Mouse (Mus musculus) erythroblast, embryonic 14.5 days (primary cell): ENCODE measurements around the gene Smc1b.
"Not testable (repeated sequence)": the region's sequence is repeated elsewhere in the genome, so short reads cannot be mapped to it uniquely, and the experiment has no call there.

ENCODE experiments used
- GATA1 ChIP-seq: IDR thresholded peaks from 2 replicates; pipeline ENCODE4 v1.6.1; 2012; ENCODE audit warnings: low read length, inconsistent platforms, mixed read lengths
- TAL1 ChIP-seq: IDR thresholded peaks from 3 replicates; pipeline ENCODE4 v1.6.1; 2012; ENCODE audit warnings: low read length, inconsistent platforms, mixed read lengths

DNA sequence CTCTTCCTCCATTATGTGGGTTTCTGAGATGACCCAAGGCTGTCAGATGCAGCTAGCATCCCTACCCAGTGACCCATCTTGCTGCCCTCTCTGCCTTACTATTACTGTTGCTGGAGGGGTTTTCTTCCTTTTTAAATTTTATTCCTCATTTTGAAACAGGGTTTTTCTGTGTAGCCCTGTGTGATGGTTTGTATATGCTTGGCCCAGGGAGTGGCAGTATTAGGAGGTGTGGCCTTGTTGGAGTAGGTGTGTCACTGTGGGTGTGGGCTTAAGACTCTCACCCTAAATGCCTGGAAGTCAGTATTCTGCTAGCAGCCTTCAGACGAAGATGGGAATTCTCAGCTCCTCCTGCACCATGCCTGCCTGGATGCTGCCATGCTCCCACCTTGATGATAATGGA lies 103.1 kb downstream of the Smc1b start, which contains the start of gene Fam118a:
- TF ChIP-seq TAL1, GATA1: not testable (repeated sequence)
